Mouse (Mus musculus): ENCODE results near the gene Hyal3. TPM values are rescaled to one million over a fixed set of nuclear protein-coding genes. Genes with fewer than 3 reads are reported as not detected.
"Not testable (repeated sequence)": the region's sequence is repeated elsewhere in the genome, so short reads cannot be mapped to it uniquely, and the experiment has no call there.

The Hyal3 gene
- total RNA-seq, 1 experiment from 2014 or later, result 1.4 TPM

GRCm38 (mm10) chr9:107550491-107551116, 30.0 kb upstream of the Hyal3 start:
- no peak for DNase-seq

GRCm38 (mm10) chr9:107551117-107551889, 29.3 kb upstream of the Hyal3 start, which contains the start of gene Rassf1:
Gene Rassf1, plus strand, starts transcription at chr9:107551555.
- peak; percentile 80 for DNase-seq

GRCm38 (mm10) chr9:107551890-107552355, 28.7 kb upstream of the Hyal3 start:
- no peak for DNase-seq

- no peak for DNase-seq
Measured at GRCm38 (mm10) chr9:107552690-107553393, 27.8 kb upstream of the Hyal3 start.

GRCm38 (mm10) chr9:107553541-107554318, 26.9 kb upstream of the Hyal3 start:
- peak; percentile 64 for DNase-seq

GRCm38 (mm10) chr9:107554319-107554825, 26.2 kb upstream of the Hyal3 start:
- DNase-seq, result peak; percentile 97

GRCm38 (mm10) chr9:107555031-107555457, 25.6 kb upstream of the Hyal3 start:
- DNase-seq, result peak; percentile 78

GRCm38 (mm10) chr9:107555701-107556100, 24.9 kb upstream of the Hyal3 start:
- no peak for DNase-seq

GRCm38 (mm10) chr9:107556346-107556745, 24.3 kb upstream of the Hyal3 start:
- no peak for DNase-seq

GRCm38 (mm10) chr9:107563029-107563581, 17.5 kb upstream of the Hyal3 start, which contains the start of gene Tusc2:
Gene Tusc2, plus strand, starts transcription at chr9:107563255.
- peak; percentile 97 for DNase-seq

GRCm38 (mm10) chr9:107565556-107565955, 15.1 kb upstream of the Hyal3 start:
- DNase-seq, result not testable (repeated sequence)

GRCm38 (mm10) chr9:107566041-107566709, 14.4 kb upstream of the Hyal3 start:
- peak; percentile 90 for DNase-seq

- DNase-seq, result peak; percentile 47
Measured at GRCm38 (mm10) chr9:107566855-107567254, 13.8 kb upstream of the Hyal3 start.

GRCm38 (mm10) chr9:107567702-107568319, 12.8 kb upstream of the Hyal3 start, which contains the start of gene Hyal2:
Gene Hyal2, plus strand, starts transcription at chr9:107567945.
- peak; percentile 73 for DNase-seq

GRCm38 (mm10) chr9:107568331-107569261, 12.0 kb upstream of the Hyal3 start:
- DNase-seq, result peak; percentile 93

GRCm38 (mm10) chr9:107569270-107569669, 11.3 kb upstream of the Hyal3 start:
- no peak for DNase-seq

GRCm38 (mm10) chr9:107570016-107570415, 10.6 kb upstream of the Hyal3 start:
- no peak for DNase-seq

- no peak for DNase-seq
Measured at GRCm38 (mm10) chr9:107570845-107571244, 9.8 kb upstream of the Hyal3 start.
